ENCODE assay signal across 12 mouse cellular contexts in the genomic region with DNA sequence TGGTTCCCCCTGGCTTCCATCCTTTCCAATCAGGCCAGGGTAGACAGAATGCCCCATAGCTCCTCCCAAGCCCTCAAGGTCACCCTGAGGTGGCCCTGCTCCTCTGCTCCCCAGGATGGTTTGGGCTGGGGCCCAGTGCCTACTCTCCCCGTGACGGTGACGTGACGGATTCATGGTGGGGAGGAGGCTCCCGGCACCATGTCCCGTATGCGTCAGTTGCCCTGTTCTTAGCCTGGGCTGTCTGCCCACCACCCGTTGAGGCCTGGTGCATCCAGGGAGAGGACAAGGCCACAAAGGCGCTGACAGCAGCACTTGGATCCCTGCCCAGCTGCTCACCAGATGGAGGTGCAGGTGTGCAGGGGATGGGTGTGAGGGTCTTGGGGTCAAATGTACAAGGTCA. TPM values are rescaled to one million over a fixed set of nuclear protein-coding genes. Genes with fewer than 3 reads are reported as not detected.
DNase-seq lines count a peak whose midpoint lies in the region; ATAC-seq and TF ChIP-seq lines count a peak whose summit lies in the region.
"Had no signal": no experiment of that assay in that cellular context is flagged by ENCODE, and none has a peak within 500 bp of the region (broad histone marks: within the 10 kb centered on the region; RNA-seq: fewer than 3 reads in every experiment).

No protein-coding gene starts in this region.

- H3K36me3 ChIP-seq in kidney, adult 2 months (ENCODE audit: control insufficient read depth, insufficient read depth, low read length), result no peaks in the 10 kb centered on the region
- no peaks in the 10 kb centered on the region for H3K36me3 ChIP-seq in heart, embryonic 14.5 days (ENCODE audit: control insufficient read depth, insufficient read depth, low read length)
- H3K36me3 ChIP-seq in liver, postnatal 0 days (replicated peaks; ENCODE audit: insufficient read depth, low read length), result no peaks in the 10 kb centered on the region
- no peaks in the 10 kb centered on the region for H3K36me3 ChIP-seq in kidney, embryonic 14.5 days (ENCODE audit: control insufficient read depth, insufficient read depth, low read length)

- no peaks in the 10 kb centered on the region for H3K9me3 ChIP-seq in heart, embryonic 14.5 days (ENCODE audit: control insufficient read depth, low read length)
- H3K9me3 ChIP-seq in liver, postnatal 0 days (ENCODE audit: low read length), result no peaks in the 10 kb centered on the region
- no peaks in the 10 kb centered on the region for H3K9me3 ChIP-seq in kidney, embryonic 14.5 days (ENCODE audit: control insufficient read depth, low read length)

- no peaks in the 10 kb centered on the region for H3K27me3 ChIP-seq in kidney, adult 2 months (replicated peaks; ENCODE audit: control insufficient read depth, insufficient read depth, low read length)
- peaks cover 29% of the 10 kb centered on the region for H3K27me3 ChIP-seq in heart, embryonic 14.5 days (ENCODE audit: control insufficient read depth, insufficient read depth, low read length)
- peaks cover 15% of the 10 kb centered on the region for H3K27me3 ChIP-seq in liver, postnatal 0 days (ENCODE audit: insufficient read depth, low read length)
- peaks cover 27% of the 10 kb centered on the region for H3K27me3 ChIP-seq in kidney, embryonic 14.5 days (ENCODE audit: control insufficient read depth, insufficient read depth, low read length)

- no peak for TF ChIP-seq CTCF in kidney, adult 2 months (conservative IDR thresholded peaks at IDR 0.05; ENCODE audit: insufficient read depth, insufficient read length, low read depth, low read length)
- no peak for TF ChIP-seq CTCF in liver, postnatal 0 days (IDR thresholded peaks at IDR 0.05; ENCODE audit: low read depth)

- 78% methylated on average over 9 of the region's 9 CpGs for WGBS in kidney, adult 2 months
- WGBS in heart, embryonic 14.5 days, result 48% methylated on average over 9 of the region's 9 CpGs
- 67% methylated on average over 9 of the region's 9 CpGs for WGBS in liver, postnatal 0 days (ENCODE audit: insufficient replicate concordance)
- WGBS in kidney, embryonic 14.5 days, result 72% methylated on average over 9 of the region's 9 CpGs

- H3K27ac ChIP-seq in kidney, adult 2 months (ENCODE audit: insufficient read depth, low read depth, low read length), result no peak overlapping the region
- peak overlapping the region; percentile 10 to 15; a peak in 3 of 4 replicates for H3K27ac ChIP-seq in heart, embryonic 14.5 days (replicated peaks in 1 of 2; ENCODE audit: control insufficient read depth in 1 of 2, insufficient read depth in 1 of 2, low read depth in 2 of 2, low read length in 2 of 2)
- no peak overlapping the region for H3K27ac ChIP-seq in liver, postnatal 0 days (ENCODE audit: low read depth)
- no peak overlapping the region for H3K27ac ChIP-seq in kidney, embryonic 14.5 days (ENCODE audit: low read depth, low read length)

- no peak overlapping the region for H3K4me2 ChIP-seq in heart, embryonic 14.5 days (ENCODE audit: low read length)
- H3K4me2 ChIP-seq in liver, postnatal 0 days (ENCODE audit: low read depth, low read length), result no peak overlapping the region
- H3K4me2 ChIP-seq in kidney, embryonic 14.5 days (replicated peaks; ENCODE audit: low read depth, low read length), result no peak overlapping the region

- no peak overlapping the region for H3K4me3 ChIP-seq in kidney, adult 2 months (ENCODE audit: insufficient read depth, low read depth, low read length)
- H3K4me3 ChIP-seq in heart, embryonic 14.5 days (ENCODE audit: control insufficient read depth in 1 of 2, insufficient read depth in 1 of 2, low read depth in 1 of 2, low read length in 2 of 2), result no peak overlapping the region
- no peak overlapping the region for H3K4me3 ChIP-seq in liver, postnatal 0 days (ENCODE audit: low read depth, low read length)
- H3K4me3 ChIP-seq in kidney, embryonic 14.5 days (ENCODE audit: low read length), result no peak overlapping the region

- ATAC-seq in heart, embryonic 14.5 days (ENCODE audit: insufficient number of reproducible peaks, insufficient read depth, low FRiP score, low read depth), result peak; percentile 66
- ATAC-seq in liver, postnatal 0 days, result no peak
- ATAC-seq in kidney, embryonic 14.5 days (ENCODE audit: low FRiP score, low TSS enrichment), result no peak
- ATAC-seq: CD4-positive, CD25-positive, alpha-beta regulatory T cell, adult 4 months; lung, postnatal 0 days had no signal

- peak; percentile 3 for DNase-seq in kidney, adult 2 months
- DNase-seq in kidney, postnatal 4 days, result no peak
- peak; percentile 85 to 87 for DNase-seq in adrenal gland, adult (ENCODE audit: inconsistent age in 2 of 2, low spot score in 1 of 2)
- peak; percentile 53 to 62 for DNase-seq in cerebellum, adult 18-20 months
- DNase-seq in liver, postnatal 0 days, result no peak
- DNase-seq in gastrocnemius, adult 8-10 months (ENCODE audit: low spot score in 2 of 2), result no peak
- DNase-seq: spleen, adult 18-20 months; thymus, postnatal 36 days had no signal

- H3K4me1 ChIP-seq in kidney, adult 2 months (ENCODE audit: control insufficient read depth, insufficient read depth, low read length), result no peaks in the 10 kb centered on the region
- H3K4me1 ChIP-seq in heart, embryonic 14.5 days (ENCODE audit: control insufficient read depth in 2 of 2, insufficient read depth in 2 of 2, low read length in 2 of 2), result peaks cover 23 to 28% of the 10 kb centered on the region in 2 experiments
- no peaks in the 10 kb centered on the region for H3K4me1 ChIP-seq in liver, postnatal 0 days (ENCODE audit: insufficient read depth)
- H3K4me1 ChIP-seq in kidney, embryonic 14.5 days (ENCODE audit: control insufficient read depth, insufficient read depth, low read length), result peaks cover 8% of the 10 kb centered on the region; the same call in 1 of the 2 replicates

- TF ChIP-seq EP300 in liver, postnatal 0 days (IDR thresholded peaks at IDR 0.05; ENCODE audit: low read depth), result no peak

- TF ChIP-seq POLR2A in kidney, adult 2 months (IDR thresholded peaks at IDR 0.05; ENCODE audit: low read depth, low read length), result no peak

- no peak overlapping the region; the same call in 1 of the 2 replicates for H3K9ac ChIP-seq in heart, embryonic 14.5 days (ENCODE audit: low read length)
- H3K9ac ChIP-seq in liver, postnatal 0 days (replicated peaks), result no peak overlapping the region
- H3K9ac ChIP-seq in kidney, embryonic 14.5 days (ENCODE audit: low read depth, low read length), result no peak overlapping the region

RNA-seq across cellular contexts. Expression of a gene that starts 41.6 kb away (rescaled TPM):
- 0.03 and 0.04 TPM in 2 replicates for polyA plus RNA-seq in kidney, adult 2 months (2012; rRNA removed)
- polyA plus RNA-seq in heart, embryonic 14.5 days (2014; fragmentation: Nextera tagmentation; extraction: Ambion mirVana), result not detected in 2 replicates
- polyA plus RNA-seq in liver, postnatal 0 days (2015; fragmentation: Nextera tagmentation; extraction: Ambion mirVana), result not detected in 2 replicates
- total RNA-seq in gastrocnemius, adult 8-10 months (2022), result under 1 TPM in 3 of 4 experiments, not detected in 1; 0.05 to 0.11 (median 0.07) TPM
- 0.03 TPM in 2 replicates for polyA plus RNA-seq in kidney, embryonic 14.5 days (2014; fragmentation: Nextera tagmentation; extraction: Ambion mirVana)

Comparison
In these comparisons a context has a peak if more than half of its experiments do, and no peak if none do; other contexts are left out.
1. DNase-seq: peak in kidney, adult 2 months (single experiment), adrenal gland, adult (2 of 2) and cerebellum, adult 18-20 months (2 of 2); none in kidney, postnatal 4 days (0 of 2), liver, postnatal 0 days (single experiment) and gastrocnemius, adult 8-10 months (0 of 2).
2. H3K27ac ChIP-seq: peak in heart, embryonic 14.5 days (2 of 2); none in kidney, adult 2 months (single experiment), liver, postnatal 0 days (single experiment) and kidney, embryonic 14.5 days (single experiment).